In the genomic region with DNA sequence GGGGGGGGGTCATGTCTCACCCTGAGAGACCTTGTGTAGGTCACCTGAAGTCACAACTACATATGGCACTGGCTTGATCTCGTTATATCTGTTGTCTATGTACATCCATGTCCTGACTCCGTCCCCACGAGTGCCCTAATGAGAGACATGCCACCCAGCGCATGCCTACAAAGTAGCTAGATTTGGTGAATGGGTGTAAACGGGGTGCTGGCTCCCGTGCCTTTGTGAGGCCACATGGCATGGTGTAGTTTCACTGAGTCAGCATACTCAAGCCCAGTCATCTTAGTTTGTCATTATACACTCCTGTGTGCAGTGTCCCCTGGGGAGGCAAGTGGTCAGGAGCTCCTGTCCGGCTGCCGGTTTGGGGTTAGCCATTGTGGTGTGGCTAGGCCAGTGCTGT, we compare ENCODE assay signal across 11 mouse cellular contexts. TPM values are rescaled to one million over a fixed set of nuclear protein-coding genes. Genes with fewer than 3 reads are reported as not detected.
A peak's percentile ranks its signal among the peaks of the same experiment; 100 is the strongest.
DNase-seq lines count a peak whose midpoint lies in the region; ATAC-seq and TF ChIP-seq lines count a peak whose summit lies in the region.
"Had no signal": no experiment of that assay in that cellular context is flagged by ENCODE, and none has a peak within 500 bp of the region (broad histone marks: within the 10 kb centered on the region; RNA-seq: fewer than 3 reads in every experiment).

No protein-coding gene starts in this region.

- peaks cover 3% of the 10 kb centered on the region; the same call in 1 of the 2 replicates for H3K36me3 ChIP-seq in forebrain, embryonic 11.5 days (ENCODE audit: control insufficient read depth, insufficient read depth, low read length)
- peaks cover 10% of the 10 kb centered on the region for H3K36me3 ChIP-seq in forebrain, embryonic 16.5 days (ENCODE audit: control insufficient read depth, insufficient read depth)
- H3K36me3 ChIP-seq in midbrain, embryonic 10.5 days: peaks cover 56% of the 10 kb centered on the region
- peaks cover 26% of the 10 kb centered on the region for H3K36me3 ChIP-seq in midbrain, postnatal 0 days (ENCODE audit: insufficient read depth, low read length)
- peaks cover 49% of the 10 kb centered on the region for H3K36me3 ChIP-seq in hindbrain, embryonic 13.5 days
- peaks cover 55% of the 10 kb centered on the region for H3K36me3 ChIP-seq in neural tube, embryonic 13.5 days

- H3K9ac ChIP-seq in forebrain, embryonic 11.5 days (ENCODE audit: low read length): peak overlapping the region; percentile 96; the same call in 1 of the 2 replicates
- H3K9ac ChIP-seq in forebrain, embryonic 16.5 days (replicated peaks; ENCODE audit: low read depth, low read length): no peak overlapping the region
- no peak overlapping the region for H3K9ac ChIP-seq in midbrain, postnatal 0 days (replicated peaks; ENCODE audit: low read length, poor library complexity, severe bottlenecking)
- peak overlapping the region; percentile 94; the same call in 1 of the 2 replicates for H3K9ac ChIP-seq in hindbrain, embryonic 13.5 days
- H3K9ac ChIP-seq in neural tube, embryonic 13.5 days: peak overlapping the region; percentile 31; the same call in 1 of the 2 replicates

- H3K4me2 ChIP-seq in forebrain, embryonic 11.5 days (ENCODE audit: low read depth, low read length, severe bottlenecking): peak overlapping the region; percentile 79; the same call in 1 of the 2 replicates
- no peak overlapping the region for H3K4me2 ChIP-seq in forebrain, embryonic 16.5 days (ENCODE audit: low read length)
- no peak overlapping the region for H3K4me2 ChIP-seq in midbrain, postnatal 0 days (ENCODE audit: low read depth, low read length, poor library complexity, severe bottlenecking)
- peak overlapping the region; percentile 91 for H3K4me2 ChIP-seq in hindbrain, embryonic 13.5 days
- peak overlapping the region; percentile 91 for H3K4me2 ChIP-seq in neural tube, embryonic 13.5 days

- H3K4me1 ChIP-seq in forebrain, embryonic 11.5 days (replicated peaks; ENCODE audit: control insufficient read depth, insufficient read depth, low read length): peaks cover 4% of the 10 kb centered on the region; the same call in 1 of the 2 replicates
- peaks cover 21% of the 10 kb centered on the region for H3K4me1 ChIP-seq in forebrain, embryonic 16.5 days (replicated peaks; ENCODE audit: control insufficient read depth, insufficient read depth, low read length)
- peaks cover 35% of the 10 kb centered on the region for H3K4me1 ChIP-seq in midbrain, embryonic 10.5 days
- H3K4me1 ChIP-seq in midbrain, postnatal 0 days (ENCODE audit: insufficient read depth, low read length): no peaks in the 10 kb centered on the region
- peaks cover 29% of the 10 kb centered on the region for H3K4me1 ChIP-seq in hindbrain, embryonic 13.5 days (replicated peaks)
- H3K4me1 ChIP-seq in neural tube, embryonic 13.5 days (replicated peaks): peaks cover 28% of the 10 kb centered on the region

- WGBS in forebrain, embryonic 11.5 days: 89% methylated on average over 8 of the region's 8 CpGs
- 80% methylated on average over 8 of the region's 8 CpGs for WGBS in forebrain, embryonic 16.5 days
- 86% methylated on average over 8 of the region's 8 CpGs for WGBS in midbrain, embryonic 10.5 days
- 83% methylated on average over 8 of the region's 8 CpGs for WGBS in midbrain, postnatal 0 days
- WGBS in hindbrain, embryonic 13.5 days: 89% methylated on average over 8 of the region's 8 CpGs
- WGBS in neural tube, embryonic 13.5 days: 85% methylated on average over 8 of the region's 8 CpGs

- H3K9me3 ChIP-seq in forebrain, embryonic 11.5 days (ENCODE audit: control insufficient read depth, low read length): no peaks in the 10 kb centered on the region
- H3K9me3 ChIP-seq in forebrain, embryonic 16.5 days (ENCODE audit: control insufficient read depth, low read length): no peaks in the 10 kb centered on the region
- no peaks in the 10 kb centered on the region for H3K9me3 ChIP-seq in midbrain, embryonic 10.5 days (replicated peaks)
- no peaks in the 10 kb centered on the region for H3K9me3 ChIP-seq in midbrain, postnatal 0 days (ENCODE audit: low read length)
- no peaks in the 10 kb centered on the region for H3K9me3 ChIP-seq in hindbrain, embryonic 13.5 days
- H3K9me3 ChIP-seq in neural tube, embryonic 13.5 days: no peaks in the 10 kb centered on the region

- DNase-seq in forebrain, embryonic 11.5 days (ENCODE audit: low spot score): no peak
- no peak for DNase-seq in midbrain, embryonic 10.5 days (ENCODE audit: low spot score)
- no peak for DNase-seq in midbrain, postnatal 0 days (ENCODE audit: low spot score)
- DNase-seq in urinary bladder, postnatal 4 days (ENCODE audit: low spot score in 2 of 2): no peak
- DNase-seq in thymus, postnatal 0 days (ENCODE audit: low spot score): no peak
- DNase-seq: adrenal gland, adult 8-10 months; right cerebral cortex, postnatal 4 days had no signal

- ATAC-seq in forebrain, embryonic 11.5 days (replicated peaks; ENCODE audit: low FRiP score): no peak
- no peak for ATAC-seq in forebrain, embryonic 16.5 days
- ATAC-seq in midbrain, postnatal 0 days (ENCODE audit: low FRiP score): no peak
- no peak for ATAC-seq in hindbrain, embryonic 13.5 days (ENCODE audit: low FRiP score)
- no peak for ATAC-seq in neural tube, embryonic 13.5 days (ENCODE audit: low read depth)

- no peak overlapping the region for H3K27ac ChIP-seq in forebrain, embryonic 11.5 days (ENCODE audit: low read depth, low read length)
- H3K27ac ChIP-seq in forebrain, embryonic 16.5 days (ENCODE audit: low read length): no peak overlapping the region
- no peak overlapping the region for H3K27ac ChIP-seq in midbrain, embryonic 10.5 days (replicated peaks)
- no peak overlapping the region for H3K27ac ChIP-seq in midbrain, postnatal 0 days (ENCODE audit: low read depth, low read length)
- no peak overlapping the region for H3K27ac ChIP-seq in hindbrain, embryonic 13.5 days
- no peak overlapping the region for H3K27ac ChIP-seq in neural tube, embryonic 13.5 days (replicated peaks)

- no peaks in the 10 kb centered on the region for H3K27me3 ChIP-seq in forebrain, embryonic 11.5 days (ENCODE audit: control insufficient read depth, insufficient read depth, low read length)
- no peaks in the 10 kb centered on the region for H3K27me3 ChIP-seq in forebrain, embryonic 16.5 days (replicated peaks; ENCODE audit: control insufficient read depth, insufficient read depth, low read length)
- H3K27me3 ChIP-seq in midbrain, embryonic 10.5 days (ENCODE audit: low read depth, poor library complexity, severe bottlenecking): 0 out of 2 replicates have a peak, but pooled peaks cover 6% of the 10 kb centered on the region
- no peaks in the 10 kb centered on the region for H3K27me3 ChIP-seq in midbrain, postnatal 0 days (ENCODE audit: insufficient read depth, low read length)
- no peaks in the 10 kb centered on the region for H3K27me3 ChIP-seq in hindbrain, embryonic 13.5 days
- H3K27me3 ChIP-seq in neural tube, embryonic 13.5 days: no peaks in the 10 kb centered on the region

- H3K4me3 ChIP-seq in forebrain, embryonic 11.5 days (ENCODE audit: low read depth, low read length): peak overlapping the region; percentile 95; the same call in 1 of the 2 replicates
- no peak overlapping the region for H3K4me3 ChIP-seq in forebrain, embryonic 16.5 days (replicated peaks; ENCODE audit: low read length)
- peak overlapping the region; percentile 94 for H3K4me3 ChIP-seq in midbrain, embryonic 10.5 days
- H3K4me3 ChIP-seq in midbrain, postnatal 0 days (ENCODE audit: low read depth, low read length): no peak overlapping the region
- no peak overlapping the region for H3K4me3 ChIP-seq in hindbrain, embryonic 13.5 days
- peak overlapping the region; percentile 87; the same call in 1 of the 2 replicates for H3K4me3 ChIP-seq in neural tube, embryonic 13.5 days

- no peak for TF ChIP-seq CTCF in midbrain, postnatal 0 days (IDR thresholded peaks at IDR 0.05)

RNA-seq across cellular contexts. Expression of gene Tfdp1, which starts 2.1 kb away (rescaled TPM):
- 237 and 244 TPM in 2 replicates for polyA plus RNA-seq in forebrain, embryonic 11.5 days (2014; fragmentation: Nextera tagmentation; extraction: Ambion mirVana)
- 130 and 151 TPM in 2 replicates for polyA plus RNA-seq in forebrain, embryonic 16.5 days (2015; fragmentation: Nextera tagmentation; extraction: Ambion mirVana)
- 184 and 201 TPM in 2 replicates for polyA plus RNA-seq in midbrain, embryonic 10.5 days (2016; fragmentation: Nextera tagmentation; extraction: Ambion mirVana)
- total RNA-seq in midbrain, postnatal 0 days (2014; rRNA removed): 58.6 and 59.6 TPM in 2 replicates
- 72.4 and 75.4 TPM in 2 replicates for polyA plus RNA-seq in midbrain, postnatal 0 days (2015; fragmentation: Nextera tagmentation; extraction: Ambion mirVana)
- polyA plus RNA-seq in hindbrain, embryonic 13.5 days (2015; fragmentation: Nextera tagmentation; extraction: Ambion mirVana): 99.5 and 103 TPM in 2 replicates
- polyA plus RNA-seq in neural tube, embryonic 13.5 days (2015; fragmentation: Nextera tagmentation; extraction: Ambion mirVana): 104 and 111 TPM in 2 replicates
- 222 and 235 TPM in 2 replicates for polyA plus RNA-seq in thymus, postnatal 0 days (2015; fragmentation: Nextera tagmentation; extraction: Ambion mirVana)

RNA-seq across cellular contexts. Expression of gene Tmco3, which starts 52.7 kb away (rescaled TPM):
- polyA plus RNA-seq in forebrain, embryonic 11.5 days (2014; fragmentation: Nextera tagmentation; extraction: Ambion mirVana): 40.0 and 40.8 TPM in 2 replicates
- 49.1 and 53.2 TPM in 2 replicates for polyA plus RNA-seq in forebrain, embryonic 16.5 days (2015; fragmentation: Nextera tagmentation; extraction: Ambion mirVana)
- 31.6 and 40.6 TPM in 2 replicates for polyA plus RNA-seq in midbrain, embryonic 10.5 days (2016; fragmentation: Nextera tagmentation; extraction: Ambion mirVana)
- 23.5 and 31.9 TPM in 2 replicates for total RNA-seq in midbrain, postnatal 0 days (2014; rRNA removed)
- polyA plus RNA-seq in midbrain, postnatal 0 days (2015; fragmentation: Nextera tagmentation; extraction: Ambion mirVana): 28.9 and 31.4 TPM in 2 replicates
- polyA plus RNA-seq in hindbrain, embryonic 13.5 days (2015; fragmentation: Nextera tagmentation; extraction: Ambion mirVana): 43.6 and 48.8 TPM in 2 replicates
- polyA plus RNA-seq in neural tube, embryonic 13.5 days (2015; fragmentation: Nextera tagmentation; extraction: Ambion mirVana): 45.9 and 49.2 TPM in 2 replicates
- polyA plus RNA-seq in thymus, postnatal 0 days (2015; fragmentation: Nextera tagmentation; extraction: Ambion mirVana): 14.0 and 19.1 TPM in 2 replicates

RNA-seq across cellular contexts. Expression of gene Dcun1d2, which starts 52.7 kb away (rescaled TPM):
- polyA plus RNA-seq in forebrain, embryonic 11.5 days (2014; fragmentation: Nextera tagmentation; extraction: Ambion mirVana): 33.8 and 34.6 TPM in 2 replicates
- polyA plus RNA-seq in forebrain, embryonic 16.5 days (2015; fragmentation: Nextera tagmentation; extraction: Ambion mirVana): 40.8 TPM in 2 replicates
- 28.5 and 28.6 TPM in 2 replicates for polyA plus RNA-seq in midbrain, embryonic 10.5 days (2016; fragmentation: Nextera tagmentation; extraction: Ambion mirVana)
- 32.7 and 38.9 TPM in 2 replicates for total RNA-seq in midbrain, postnatal 0 days (2014; rRNA removed)
- polyA plus RNA-seq in midbrain, postnatal 0 days (2015; fragmentation: Nextera tagmentation; extraction: Ambion mirVana): 24.4 and 28.3 TPM in 2 replicates
- 33.7 and 34.0 TPM in 2 replicates for polyA plus RNA-seq in hindbrain, embryonic 13.5 days (2015; fragmentation: Nextera tagmentation; extraction: Ambion mirVana)
- 33.5 and 34.3 TPM in 2 replicates for polyA plus RNA-seq in neural tube, embryonic 13.5 days (2015; fragmentation: Nextera tagmentation; extraction: Ambion mirVana)
- polyA plus RNA-seq in thymus, postnatal 0 days (2015; fragmentation: Nextera tagmentation; extraction: Ambion mirVana): 21.9 and 24.2 TPM in 2 replicates

RNA-seq across cellular contexts. Expression of gene Atp4b, which starts 56.0 kb away (rescaled TPM):
- not detected in 2 replicates for polyA plus RNA-seq in forebrain, embryonic 11.5 days (2014; fragmentation: Nextera tagmentation; extraction: Ambion mirVana)
- polyA plus RNA-seq in forebrain, embryonic 16.5 days (2015; fragmentation: Nextera tagmentation; extraction: Ambion mirVana): not detected in 2 replicates
- not detected in 2 replicates for polyA plus RNA-seq in midbrain, embryonic 10.5 days (2016; fragmentation: Nextera tagmentation; extraction: Ambion mirVana)
- total RNA-seq in midbrain, postnatal 0 days (2014; rRNA removed): not detected in 2 replicates
- polyA plus RNA-seq in midbrain, postnatal 0 days (2015; fragmentation: Nextera tagmentation; extraction: Ambion mirVana): not detected in 2 replicates
- polyA plus RNA-seq in hindbrain, embryonic 13.5 days (2015; fragmentation: Nextera tagmentation; extraction: Ambion mirVana): not detected in 2 replicates
- polyA plus RNA-seq in neural tube, embryonic 13.5 days (2015; fragmentation: Nextera tagmentation; extraction: Ambion mirVana): not detected in 2 replicates
- 0.41 and 0.42 TPM in 2 replicates for polyA plus RNA-seq in thymus, postnatal 0 days (2015; fragmentation: Nextera tagmentation; extraction: Ambion mirVana)
- total RNA-seq: hematopoietic stem cell, adult 5-6 weeks had no signal

Comparison
In these comparisons a context has a peak if more than half of its experiments do, and no peak if none do; other contexts are left out.
1. H3K4me2 ChIP-seq: peak in forebrain, embryonic 11.5 days (single experiment), hindbrain, embryonic 13.5 days (single experiment) and neural tube, embryonic 13.5 days (single experiment); none in forebrain, embryonic 16.5 days (single experiment) and midbrain, postnatal 0 days (single experiment).
2. H3K4me3 ChIP-seq: peak in forebrain, embryonic 11.5 days (single experiment), midbrain, embryonic 10.5 days (single experiment) and neural tube, embryonic 13.5 days (single experiment); none in forebrain, embryonic 16.5 days (single experiment), midbrain, postnatal 0 days (single experiment) and hindbrain, embryonic 13.5 days (single experiment).
3. H3K9ac ChIP-seq: peak in forebrain, embryonic 11.5 days (single experiment), hindbrain, embryonic 13.5 days (single experiment) and neural tube, embryonic 13.5 days (single experiment); none in forebrain, embryonic 16.5 days (single experiment) and midbrain, postnatal 0 days (single experiment).